Mouse (Mus musculus) erythroid progenitor cell, adult 5-6 weeks (primary cell): ENCODE results near the gene Tspan33. TPM values are rescaled to one million over a fixed set of nuclear protein-coding genes. Genes with fewer than 3 reads are reported as not detected.
A peak's percentile ranks its signal among the peaks of the same experiment; 100 is the strongest.

Experiments
- ATAC-seq: replicated peaks from 2 replicates; pipeline ENCODE4 v1.8.0; 2016; ENCODE audit warnings: moderate number of reproducible peaks, mild to moderate bottlenecking, moderate TSS enrichment, inconsistent platforms; ENCODE audit not compliant: poor library complexity, low FRiP score, severe bottlenecking
- total RNA-seq, 2 experiments: library from RNA; stranded (forward) in 1 of 2; stranded (reverse) in 1 of 2; fragments of 150-400 nt in 1 of 2; fragments of 186-747, 209-891 nt in 1 of 2; gene quantifications; 2 replicates each; pipeline versions ENCODE4 v1.2.3 to v1.2.4; 2015 to 2017; ENCODE audit warnings: low replicate concordance in 2 of 2

Gene Tspan33
- total RNA-seq, 2 experiments from 2014 or later: 519 to 729 TPM

DNA sequence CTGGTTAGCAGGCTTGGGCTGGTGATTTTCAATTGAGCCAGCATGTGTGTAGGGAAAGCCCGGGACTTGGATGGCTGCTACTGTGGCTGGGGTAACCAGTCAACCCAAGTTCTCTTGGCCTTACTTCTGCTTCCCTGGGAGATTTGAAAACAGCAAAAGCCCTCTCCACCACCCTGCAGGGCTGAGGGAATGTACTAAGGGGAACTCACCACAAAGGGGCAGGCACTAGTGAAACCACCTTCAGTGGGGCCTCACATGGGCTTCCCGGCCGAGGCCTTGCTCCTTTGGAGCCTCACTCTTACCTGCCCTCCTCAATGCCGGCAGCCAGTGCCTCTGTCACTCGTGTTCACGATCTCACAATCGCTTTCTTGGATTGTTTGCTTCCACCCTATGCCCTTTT is 2.0 kb downstream of the Tspan33 start:
- ATAC-seq: 0 out of 2 replicates have a peak, but pooled peaks have one; percentile 6

DNA sequence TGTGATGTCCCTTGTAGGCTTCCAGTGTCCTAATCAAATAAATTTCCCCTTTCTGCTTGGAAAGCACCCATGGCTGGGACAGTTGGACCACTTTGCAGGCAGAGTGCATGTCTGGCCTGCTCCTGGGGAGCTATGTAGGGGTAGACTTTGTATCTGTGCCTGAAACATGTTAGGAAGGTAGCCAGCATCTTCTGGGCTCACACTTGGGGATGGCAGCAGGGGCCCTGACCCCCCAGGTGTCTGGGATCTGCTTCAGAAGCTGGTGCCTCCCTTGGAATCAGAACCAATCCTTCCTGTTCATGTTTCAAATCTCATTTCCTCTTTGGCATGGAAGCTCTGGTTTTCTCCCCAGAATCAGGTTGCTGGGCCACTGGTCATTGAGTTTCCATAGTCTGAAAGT is 3.1 kb downstream of the Tspan33 start:
- ATAC-seq: no peak

DNA sequence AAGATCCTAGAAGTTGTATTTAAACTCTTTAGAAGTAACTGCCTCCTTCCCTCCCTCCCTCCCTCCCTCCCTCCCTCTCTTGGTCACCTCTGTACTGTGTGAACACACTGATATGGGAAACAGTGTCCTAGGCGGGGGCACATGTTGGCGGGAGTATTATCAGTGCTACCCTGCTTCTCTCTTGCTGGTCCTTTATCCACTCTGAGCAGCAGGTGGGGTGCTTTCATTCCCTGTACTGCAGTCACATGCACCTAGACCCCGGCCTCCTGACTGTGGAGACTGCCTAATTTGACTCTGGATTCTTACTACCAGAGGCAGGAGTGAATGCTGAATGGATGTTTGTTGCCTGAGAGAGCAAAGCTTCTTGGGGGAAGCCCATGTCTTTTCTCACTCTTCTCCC is 3.5 kb downstream of the Tspan33 start:
- peak; percentile 57 for ATAC-seq

- peak; percentile 36 for ATAC-seq
Observed at GRCm38 (mm10) chr6:29699085-29699745, 5.2 kb downstream of the Tspan33 start.

- peak; percentile 80 for ATAC-seq
Observed at GRCm38 (mm10) chr6:29701051-29701450, 7.0 kb downstream of the Tspan33 start.

DNA sequence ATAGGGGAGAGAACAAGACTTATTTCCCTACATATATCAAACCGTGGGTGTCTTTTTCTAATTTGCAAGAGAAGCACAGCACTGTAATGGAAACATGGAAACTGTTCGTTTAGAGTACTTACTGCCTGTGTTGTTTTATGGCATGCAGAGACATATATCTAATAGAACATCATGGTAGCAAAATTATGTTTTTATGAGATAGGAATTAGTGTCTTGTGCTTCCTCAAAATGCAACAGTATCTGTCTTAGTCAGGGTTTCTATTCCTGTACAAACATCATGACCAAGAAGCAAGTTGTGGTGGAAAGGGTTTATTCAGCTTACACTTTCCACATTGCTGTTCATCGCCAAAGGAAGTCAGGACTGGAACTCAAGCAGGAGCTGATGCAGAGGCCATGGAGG is 8.1 kb downstream of the Tspan33 start:
- no peak for ATAC-seq

DNA sequence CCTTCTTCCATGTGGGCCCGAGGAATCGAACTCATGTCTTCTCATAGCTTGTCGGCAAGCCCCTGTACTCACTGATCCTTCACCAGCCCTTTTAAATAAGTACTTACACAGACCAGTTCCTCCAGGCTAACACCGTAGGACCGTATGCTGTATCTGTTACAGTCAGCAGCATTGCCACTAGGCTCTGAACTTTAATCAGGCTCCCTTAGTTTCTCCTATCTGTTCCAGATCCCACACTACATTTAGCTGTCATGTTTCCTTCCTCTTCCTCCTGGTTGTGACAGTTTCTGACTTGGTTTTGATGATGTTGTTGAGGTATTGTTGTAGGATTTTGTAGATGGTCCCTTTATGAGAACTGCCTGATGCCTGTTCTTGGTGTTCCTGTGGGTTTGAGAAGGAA is 10.1 kb downstream of the Tspan33 start:
- ATAC-seq: no peak

DNA sequence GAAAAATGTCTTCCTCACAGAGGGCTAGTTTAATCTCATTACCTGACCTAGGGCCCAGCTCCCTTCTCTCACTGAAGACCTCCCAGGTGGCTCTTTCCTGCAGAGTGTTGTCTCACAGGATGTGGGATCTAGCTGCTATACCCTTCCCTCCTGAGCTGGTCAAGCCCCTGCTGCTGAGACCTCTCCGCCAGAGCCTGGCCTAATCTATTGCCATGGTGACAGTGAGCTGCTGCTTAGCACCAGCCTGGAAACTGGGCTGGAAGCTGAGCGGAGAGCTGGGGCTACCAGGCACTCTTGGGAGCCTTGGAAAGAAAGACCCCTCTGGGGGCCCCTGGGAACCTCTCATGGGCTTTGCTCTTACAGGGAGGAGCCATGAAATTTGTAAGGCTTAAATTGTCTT is 13.9 kb downstream of the Tspan33 start:
- ATAC-seq: no peak

DNA sequence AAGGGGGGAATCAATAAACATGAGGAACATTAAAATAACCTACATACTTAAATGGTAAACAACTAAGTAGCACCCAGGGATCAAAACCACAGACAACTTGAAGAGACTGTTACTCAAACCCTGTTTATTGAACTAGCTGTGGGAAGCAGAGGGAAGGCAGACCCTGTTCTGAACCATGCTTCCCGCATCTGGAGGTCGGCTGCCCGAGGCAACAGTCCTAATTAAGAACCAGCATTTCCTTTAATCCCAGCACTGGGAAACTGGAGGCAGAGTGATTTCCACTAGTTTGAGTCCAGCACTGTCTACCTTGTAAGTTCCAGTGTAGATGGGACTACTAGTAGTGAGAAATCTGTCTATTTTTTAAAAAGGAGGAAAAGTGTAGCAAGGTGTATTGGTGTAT is 17.3 kb downstream of the Tspan33 start:
- ATAC-seq: no peak

DNA sequence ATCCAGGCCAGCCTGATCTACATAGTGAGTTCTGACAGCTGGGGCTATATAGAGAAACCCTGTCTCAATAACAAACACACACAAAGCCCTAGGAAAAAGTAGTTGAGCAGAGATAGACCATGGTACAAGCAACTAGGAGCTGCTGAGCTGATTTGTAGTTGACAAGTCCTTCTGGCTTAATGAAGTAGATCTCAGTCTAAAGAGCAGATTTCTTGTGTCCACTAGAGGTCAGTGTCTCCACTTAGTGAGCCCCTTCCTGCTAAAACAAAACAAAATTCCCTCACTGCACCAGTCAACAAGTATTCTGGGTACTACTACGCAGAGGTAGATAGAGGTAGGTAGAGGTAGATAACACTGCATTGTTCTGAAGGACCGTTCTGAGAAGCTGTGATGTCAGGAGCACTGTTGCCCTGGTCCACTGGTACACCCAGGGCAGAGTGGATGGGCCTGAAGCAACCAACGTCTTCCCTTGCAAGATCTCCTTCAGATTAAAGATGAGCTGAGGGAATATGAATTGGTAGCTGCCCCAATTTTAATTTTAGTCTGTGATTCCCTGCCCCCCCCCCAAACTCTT is 18.1 kb downstream of the Tspan33 start:
- 0 out of 2 replicates have a peak, but pooled peaks have one; percentile 33 for ATAC-seq

GRCm38 (mm10) chr6:29716624-29717365 is 22.8 kb downstream of the Tspan33 start:
- ATAC-seq: no peak

GRCm38 (mm10) chr6:29717541-29717940 is 23.5 kb downstream of the Tspan33 start:
- ATAC-seq: no peak

DNA sequence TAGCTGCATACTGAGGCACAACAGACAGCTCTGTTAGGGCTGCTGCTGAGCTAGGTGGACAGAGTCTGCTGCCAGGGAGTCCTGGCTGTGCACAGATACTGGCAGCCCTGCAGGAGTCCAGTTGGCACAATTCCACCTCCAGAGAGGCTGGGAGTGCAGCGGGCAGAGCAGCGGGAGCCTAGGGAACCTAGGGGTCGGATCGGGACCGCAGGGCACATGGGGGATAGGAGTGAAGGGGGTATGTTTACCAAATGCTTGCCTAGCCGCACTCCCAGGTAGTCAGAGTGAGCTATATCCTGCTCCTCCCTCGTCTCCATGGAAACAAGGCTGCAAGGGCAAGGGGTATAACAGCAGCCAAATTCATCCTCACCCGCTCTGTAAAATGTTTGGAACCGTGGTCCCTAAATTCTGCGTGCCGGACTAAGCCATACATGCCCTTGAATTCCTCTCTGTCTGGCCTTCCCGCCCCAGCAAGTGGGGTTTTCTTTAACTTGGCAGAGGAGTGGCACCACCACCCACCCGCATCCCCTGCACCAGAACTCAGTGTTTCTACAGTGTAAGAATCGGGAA is 24.0 kb downstream of the Tspan33 start:
- ATAC-seq: no peak

DNA sequence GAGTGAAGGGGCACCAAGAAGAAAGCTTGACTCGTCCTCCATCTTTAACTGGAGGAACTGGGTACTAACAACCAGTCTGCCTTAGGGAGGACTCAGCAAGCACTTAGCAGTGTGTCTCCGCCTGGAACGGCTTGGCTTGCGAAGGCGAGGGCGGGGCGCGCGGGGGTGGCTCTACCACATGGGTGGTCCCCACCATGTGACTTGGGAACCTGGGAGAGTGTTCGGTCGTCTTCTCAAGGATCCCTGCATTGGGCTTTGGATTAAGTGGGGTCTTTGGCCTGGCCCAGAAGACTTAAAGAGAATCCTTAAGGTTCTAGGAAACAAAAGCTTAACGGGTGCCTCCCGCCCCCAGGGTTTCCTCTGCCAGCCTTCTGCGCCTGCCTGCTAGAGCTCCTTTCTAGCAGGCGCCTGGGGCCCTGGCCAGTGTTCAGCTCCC is 24.9 kb downstream of the Tspan33 start:
- no peak for ATAC-seq

GRCm38 (mm10) chr6:29721890-29722289 is 27.9 kb downstream of the Tspan33 start:
- ATAC-seq: no peak

DNA sequence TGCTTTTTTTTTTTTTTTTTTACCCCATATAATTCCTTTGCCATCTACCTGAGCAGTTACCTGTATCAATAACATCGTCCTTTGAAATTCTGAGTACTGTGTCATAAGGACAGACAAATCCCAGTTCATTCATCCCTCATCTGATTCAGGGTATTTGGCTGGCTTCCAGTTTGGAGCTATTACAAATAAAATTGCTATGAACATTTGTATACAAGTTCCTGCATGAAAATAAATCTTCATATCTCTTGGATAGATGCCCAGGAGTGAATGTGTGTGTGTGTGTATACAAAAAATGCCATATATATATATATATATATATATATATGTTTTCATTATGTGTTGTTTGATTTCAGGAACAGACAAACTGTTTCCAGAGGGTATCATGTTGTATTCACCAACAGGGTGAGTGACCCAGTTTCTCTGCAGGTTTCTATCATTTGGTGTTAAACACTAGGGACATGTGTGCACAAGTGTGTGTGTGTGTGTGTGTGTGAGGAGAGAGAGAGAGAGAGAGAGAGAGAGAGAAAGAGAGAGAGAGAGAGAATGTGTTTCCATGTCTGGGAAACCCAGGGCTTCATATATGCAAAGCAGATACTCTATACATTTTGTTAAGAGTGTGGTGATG is 32.7 kb downstream of the Tspan33 start:
- ATAC-seq: no peak

DNA sequence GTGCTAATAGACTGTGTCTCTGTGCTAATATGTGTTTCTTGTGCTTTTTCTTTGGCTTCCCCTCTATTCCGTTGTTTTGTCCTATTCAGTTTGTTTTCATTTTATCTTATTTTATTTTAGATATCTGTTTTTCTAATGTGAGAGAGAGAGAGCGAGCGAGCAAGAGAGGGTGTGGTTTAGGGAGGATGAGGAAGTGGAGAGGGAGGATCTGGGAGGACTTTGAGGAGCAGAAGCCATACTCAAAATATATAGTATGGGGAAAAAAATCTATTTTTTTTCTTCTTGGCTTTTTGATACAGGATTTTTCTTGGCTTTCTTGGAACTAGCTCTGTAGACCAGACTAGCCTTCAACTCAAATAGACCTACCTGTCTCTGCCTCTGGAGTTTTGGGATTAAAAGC is 34.0 kb downstream of the Tspan33 start:
- ATAC-seq: no peak

GRCm38 (mm10) chr6:29729491-29729890 is 35.5 kb downstream of the Tspan33 start:
- no peak for ATAC-seq

DNA sequence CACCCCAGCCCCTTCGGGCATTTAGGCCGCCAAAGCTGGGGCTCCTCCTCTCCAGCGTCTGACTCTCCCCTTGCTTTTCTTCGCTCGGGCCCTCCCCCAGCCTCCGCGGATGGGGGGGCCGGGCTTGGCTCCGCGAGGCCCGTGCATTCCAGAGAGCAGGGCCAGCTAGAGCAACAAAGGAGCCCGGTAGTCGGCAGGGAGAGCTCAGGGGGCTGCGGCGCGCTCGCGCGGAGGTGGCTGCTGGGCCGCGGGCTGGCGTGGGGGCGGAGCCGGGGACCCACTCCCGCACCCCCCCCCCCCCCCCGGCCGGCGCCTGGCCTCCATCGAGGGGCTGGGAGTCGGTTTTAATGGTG is 41.3 kb downstream of the Tspan33 start, which contains the start of gene Smo:
Gene Smo (plus strand): TSS at position 168 of the 353 bp plus-strand sequence.
- no peak for ATAC-seq
